Comparison of ENCODE assay signal across 21 mouse cellular contexts in genomic region chr1:164074606-164075140, GRCm38 (mm10). TPM values are rescaled to one million over a fixed set of nuclear protein-coding genes. Genes with fewer than 3 reads are reported as not detected.
"Had no signal": no experiment of that assay in that cellular context is flagged by ENCODE, and none has a peak within 500 bp of the region (broad histone marks: within the 10 kb centered on the region; RNA-seq: fewer than 3 reads in every experiment).

No protein-coding gene starts in this region.

- ATAC-seq: hindbrain, postnatal 0 days; intestine, embryonic 15.5 days; midbrain, embryonic 16.5 days had no signal

- H3K27me3 ChIP-seq: intestine, embryonic 15.5 days; limb, embryonic 12.5 days; liver, embryonic 13.5 days had no signal

- H3K9me3 ChIP-seq: intestine, embryonic 15.5 days; limb, embryonic 12.5 days; liver, embryonic 13.5 days; megakaryocyte, embryonic 14.5 days had no signal

- H3K9ac ChIP-seq: intestine, embryonic 15.5 days; limb, embryonic 12.5 days; liver, embryonic 13.5 days; lung, embryonic 14.5 days had no signal

- H3K4me2 ChIP-seq: intestine, embryonic 15.5 days; limb, embryonic 12.5 days; liver, embryonic 13.5 days; lung, embryonic 14.5 days; midbrain, embryonic 11.5 days had no signal

- H3K27ac ChIP-seq: hindbrain, postnatal 0 days; intestine, embryonic 15.5 days; layer of hippocampus, adult 2 months; limb, embryonic 12.5 days; liver, embryonic 13.5 days; stomach, postnatal 0 days had no signal

- DNase-seq: kidney, adult 18-20 months; kidney, postnatal 10 days; kidney, postnatal 4 days; liver, embryonic 13.5 days; lung, embryonic 14.5 days; lung, postnatal 10 days; lung, postnatal 4 days; right cerebral cortex, postnatal 14 days had no signal

- H3K4me3 ChIP-seq: intestine, embryonic 15.5 days; layer of hippocampus, adult 2 months; limb, embryonic 12.5 days; liver, embryonic 13.5 days; megakaryocyte, embryonic 14.5 days had no signal

- H3K4me1 ChIP-seq: intestine, embryonic 15.5 days; limb, embryonic 12.5 days had no signal

- H3K36me3 ChIP-seq: intestine, embryonic 15.5 days; limb, embryonic 12.5 days; liver, embryonic 13.5 days had no signal

RNA-seq across cellular contexts. Expression of gene Sell, which starts 12.9 kb away (rescaled TPM):
- total RNA-seq: left cerebral cortex, postnatal 36 days had no signal
- polyA plus RNA-seq: limb, embryonic 12.5 days; midbrain, embryonic 11.5 days; midbrain, embryonic 16.5 days had no signal

RNA-seq across cellular contexts. Expression of gene Sele, which starts 26.6 kb away (rescaled TPM):
- total RNA-seq: hindbrain, postnatal 0 days; layer of hippocampus, adult 2 months; layer of hippocampus, postnatal 10 days had no signal
- polyA plus RNA-seq: hindbrain, postnatal 0 days; kidney, embryonic 14.5 days; liver, embryonic 13.5 days; lung, embryonic 14.5 days; midbrain, embryonic 11.5 days; midbrain, embryonic 16.5 days; neural tube, embryonic 14.5 days; small intestine, adult 2 months had no signal

RNA-seq across cellular contexts. Expression of gene Selp, which starts 40.4 kb away (rescaled TPM):
- total RNA-seq: hindbrain, postnatal 0 days; layer of hippocampus, adult 2 months; left cerebral cortex, postnatal 36 days had no signal
- polyA plus RNA-seq: limb, embryonic 12.5 days; lung, embryonic 14.5 days; midbrain, embryonic 11.5 days; midbrain, embryonic 16.5 days; neural tube, embryonic 14.5 days had no signal
